Mouse (Mus musculus) C2C12 (cell line): ENCODE results near the gene Eya4. TPM values are rescaled to one million over a fixed set of nuclear protein-coding genes. Genes with fewer than 3 reads are reported as not detected.

Experiments used
- H3K27me3 ChIP-seq: one replicate; pipeline ENCODE4 v1.6.1; 2011; ENCODE audit not compliant: control insufficient read depth, insufficient read depth, insufficient read length
- H3K36me3 ChIP-seq: one replicate; pipeline ENCODE4 v1.6.1; 2011; ENCODE audit not compliant: control insufficient read depth, insufficient read depth
- H3K4me3 ChIP-seq: one replicate; pipeline ENCODE4 v1.5.1; 2011; ENCODE audit warnings: mild to moderate bottlenecking, control low read depth; ENCODE audit not compliant: poor library complexity, insufficient read depth, severe bottlenecking
- H3K79me2 ChIP-seq: one replicate; pipeline ENCODE4 v1.6.1; 2011; ENCODE audit not compliant: control insufficient read depth, insufficient read depth
- H3K79me3 ChIP-seq: one replicate; pipeline ENCODE4 v1.6.1; 2011; ENCODE audit warnings: low read depth, control low read depth
- H3ac ChIP-seq: one replicate; pipeline ENCODE3; 2011; ENCODE audit warnings: low read depth; ENCODE audit not compliant: control insufficient read depth, insufficient read length
- CEBPB ChIP-seq: IDR thresholded peaks from one replicate; pipeline ENCODE4 v1.6.1; 2011; ENCODE audit warnings: low read depth, mild to moderate bottlenecking, control low read depth, moderate library complexity
- CTCF ChIP-seq: IDR thresholded peaks from one replicate; pipeline ENCODE4 v1.5.1; 2011; ENCODE audit not compliant: control insufficient read depth, insufficient read depth, insufficient read length
- FOSL1 ChIP-seq: IDR thresholded peaks from one replicate; pipeline ENCODE4 v1.8.0; 2011; ENCODE audit warnings: mild to moderate bottlenecking, low read length; ENCODE audit not compliant: poor library complexity, insufficient read depth, severe bottlenecking
- MAX ChIP-seq: IDR thresholded peaks from one replicate; pipeline ENCODE4 v1.6.1; 2011; ENCODE audit warnings: mild to moderate bottlenecking, control low read depth
- MYOD1 ChIP-seq: IDR thresholded peaks from one replicate; pipeline ENCODE4 v1.6.1; 2011; ENCODE audit warnings: low read depth; ENCODE audit not compliant: control insufficient read depth, insufficient read length
- MYOG ChIP-seq: IDR thresholded peaks from one replicate; pipeline ENCODE4 v1.6.1; 2011; ENCODE audit not compliant: control insufficient read depth, insufficient read length; ENCODE audit errors: extremely low read depth
- USF1 ChIP-seq: IDR thresholded peaks from one replicate; pipeline ENCODE4 v1.6.1; 2011; ENCODE audit warnings: low read depth, mild to moderate bottlenecking, control low read depth, moderate library complexity
- polyA plus RNA-seq: library from polyadenylated mRNA; unstranded; fragments of >200 nt; fragmentation: generic; extraction: Trizol; gene quantifications from one replicate; pipeline ENCODE4 v1.2.1, GENCODE M21; 2012; ENCODE audit warnings: missing spikeins

Eya4 gene
- polyA plus RNA-seq, 1 experiment: 6.2 TPM

GRCm38 (mm10) chr10:23171541-23171940, 179.0 kb downstream of the Eya4 start:
- Histone ChIP-seq H3K4me3 (no peak overlapping the region), H3K27me3 (no peaks in the 10 kb centered on the region), H3K79me3 (no peaks in the 10 kb centered on the region), H3K36me3 (peaks cover 4% of the 10 kb centered on the region), H3ac (no peak overlapping the region), H3K79me2 (peaks cover 11% of the 10 kb centered on the region)
- TF ChIP-seq MYOD1: no peak
- TF ChIP-seq USF1: no peak
- TF ChIP-seq CTCF: no peak
- TF ChIP-seq FOSL1: no peak
- no peak for TF ChIP-seq CEBPB
- TF ChIP-seq MYOG: no peak
- TF ChIP-seq MAX: no peak

- H3ac ChIP-seq: no peak overlapping the region
- no peaks in the 10 kb centered on the region for H3K36me3 ChIP-seq
- TF ChIP-seq MYOG: no peak
- no peak for TF ChIP-seq CTCF
- TF ChIP-seq FOSL1: no peak
- TF ChIP-seq MYOD1: no peak
- no peak for TF ChIP-seq MAX
- TF ChIP-seq CEBPB: no peak
- no peak for TF ChIP-seq USF1
- H3K4me3 ChIP-seq: no peak overlapping the region
- H3K79me3 ChIP-seq: no peaks in the 10 kb centered on the region
- no peaks in the 10 kb centered on the region for H3K79me2 ChIP-seq
- no peaks in the 10 kb centered on the region for H3K27me3 ChIP-seq
Observed at GRCm38 (mm10) chr10:23165089-23165642, 185.4 kb downstream of the Eya4 start.

DNA sequence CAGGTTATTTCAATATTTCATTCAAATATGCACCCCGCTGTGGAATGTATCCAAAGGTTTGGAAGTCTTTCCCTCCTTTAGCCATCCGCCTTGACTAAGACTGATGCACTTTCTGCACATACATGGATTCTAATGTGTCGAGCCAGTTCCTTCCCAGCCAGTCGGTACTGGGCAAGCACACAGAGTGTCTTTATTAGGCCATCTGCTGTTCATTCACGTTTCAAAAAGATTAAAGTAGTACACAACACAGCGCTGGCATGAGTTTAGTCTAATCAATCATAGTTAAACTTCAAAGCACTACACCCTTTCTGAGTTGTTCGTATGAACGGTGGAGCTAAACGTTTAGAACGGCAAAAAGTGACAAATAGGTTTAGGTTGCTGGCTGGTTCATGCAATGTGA, 190.7 kb downstream of the Eya4 start:
- H3ac ChIP-seq: no peak overlapping the region

DNA sequence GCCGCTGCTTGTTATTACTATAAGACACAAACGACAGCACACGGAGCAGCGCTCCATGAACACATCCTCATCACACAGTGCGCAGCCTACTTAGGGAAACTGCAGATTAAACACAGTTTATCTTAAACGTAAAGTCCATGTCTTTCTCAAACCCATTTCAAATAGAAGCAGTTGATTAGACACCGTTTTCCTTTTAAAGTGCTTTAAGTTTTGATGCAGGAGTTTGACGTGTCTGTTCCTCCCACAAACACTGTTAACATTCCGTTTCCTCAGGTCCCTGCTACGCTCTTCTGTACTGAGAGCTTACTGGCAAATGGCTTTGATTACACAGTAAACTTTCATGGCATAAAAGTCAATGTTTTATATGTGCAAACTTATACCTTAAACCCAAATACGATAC, 191.4 kb downstream of the Eya4 start:
- H3K36me3 ChIP-seq: no peaks in the 10 kb centered on the region
- no peak for TF ChIP-seq MAX
- TF ChIP-seq MYOD1: no peak
- TF ChIP-seq MYOG: no peak
- no peak for TF ChIP-seq CTCF
- no peak for TF ChIP-seq CEBPB
- no peak for TF ChIP-seq FOSL1
- H3K4me3 ChIP-seq: no peak overlapping the region
- no peaks in the 10 kb centered on the region for H3K27me3 ChIP-seq
- H3ac ChIP-seq: no peak overlapping the region
- H3K79me3 ChIP-seq: no peaks in the 10 kb centered on the region
- H3K79me2 ChIP-seq: no peaks in the 10 kb centered on the region

More for the DNA sequence above, 190.7 kb downstream of the Eya4 start:
- Histone ChIP-seq H3K4me3 (no peak overlapping the region), H3K79me3 (no peaks in the 10 kb centered on the region), H3K36me3 (no peaks in the 10 kb centered on the region), H3K27me3 (no peaks in the 10 kb centered on the region), H3K79me2 (no peaks in the 10 kb centered on the region)
- no peak for TF ChIP-seq USF1
- TF ChIP-seq MAX: no peak
- TF ChIP-seq MYOG: no peak
- TF ChIP-seq FOSL1: no peak
- no peak for TF ChIP-seq CEBPB

- Histone ChIP-seq H3K79me2 (no peaks in the 10 kb centered on the region), H3K27me3 (no peaks in the 10 kb centered on the region), H3K79me3 (no peaks in the 10 kb centered on the region), H3K36me3 (no peaks in the 10 kb centered on the region), H3ac (no peak overlapping the region), H3K4me3 (no peak overlapping the region)
- TF ChIP-seq CTCF (no peak), MYOD1 (peak; percentile 55), MYOG (no peak)
Observed at GRCm38 (mm10) chr10:23156866-23157625, 193.5 kb downstream of the Eya4 start.

DNA sequence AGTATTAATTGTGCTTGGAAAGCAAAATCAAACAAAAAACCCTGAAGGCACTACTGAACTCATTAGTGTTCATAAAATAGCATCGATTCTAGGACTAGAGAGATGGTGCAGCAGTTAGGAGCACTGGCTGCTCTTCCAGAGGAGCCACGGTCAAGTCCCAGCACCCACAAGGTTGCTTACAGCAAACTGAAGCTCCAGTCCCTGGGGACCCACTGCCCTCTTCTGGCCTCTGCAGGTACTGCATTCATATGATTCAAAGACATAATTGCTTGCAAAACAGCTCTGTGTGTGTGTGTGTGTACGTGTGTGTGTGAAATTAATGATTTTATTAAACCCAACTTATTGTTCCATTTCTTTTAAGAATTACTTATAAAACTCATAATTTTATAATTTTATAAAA, 200.2 kb downstream of the Eya4 start:
- Histone ChIP-seq H3K79me2 (no peaks in the 10 kb centered on the region), H3ac (no peak overlapping the region)

More for the DNA sequence above, 200.2 kb downstream of the Eya4 start:
- TF ChIP-seq MAX: no peak
- no peak for TF ChIP-seq MYOG
- TF ChIP-seq FOSL1: no peak
- no peak for TF ChIP-seq CEBPB
- no peak for TF ChIP-seq MYOD1
- no peak for TF ChIP-seq USF1
- TF ChIP-seq CTCF: no peak
- Histone ChIP-seq H3K79me3 (no peaks in the 10 kb centered on the region), H3K36me3 (peaks cover 4% of the 10 kb centered on the region), H3K4me3 (no peak overlapping the region), H3K27me3 (no peaks in the 10 kb centered on the region)
